Comparison of ENCODE assay signal across 8 mouse cellular contexts in the genomic region with DNA sequence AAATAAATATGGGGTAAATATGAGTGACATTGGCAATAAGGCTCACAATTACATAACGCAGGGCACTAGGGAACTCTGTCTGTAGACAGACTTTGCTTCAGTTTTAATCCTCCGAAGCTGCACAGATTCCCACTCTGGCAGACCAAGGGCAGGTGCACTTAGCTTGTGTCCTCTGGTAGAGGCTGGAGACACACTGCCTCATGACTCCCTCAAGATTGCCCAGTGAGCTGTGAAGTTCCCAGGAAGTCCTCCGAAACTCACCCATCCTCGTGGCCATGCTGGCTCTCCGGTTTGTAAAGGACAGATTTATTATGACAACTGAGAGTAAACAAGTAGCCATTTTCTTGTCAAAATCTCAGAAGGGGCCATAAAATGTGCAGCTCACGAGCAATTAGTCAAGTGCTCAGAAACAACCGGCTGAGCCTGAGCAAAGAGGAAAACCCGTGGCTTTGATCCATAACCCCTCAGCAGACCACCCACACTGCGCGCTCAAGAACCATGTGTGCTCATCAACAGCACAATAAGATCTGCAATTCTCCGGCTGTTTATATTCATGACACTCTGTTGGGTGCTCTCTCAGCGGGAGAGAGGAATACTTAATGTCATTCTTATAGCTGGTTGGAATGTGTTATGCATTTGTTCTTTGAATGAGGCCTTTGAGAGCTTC. TPM values are rescaled to one million over a fixed set of nuclear protein-coding genes. Genes with fewer than 3 reads are reported as not detected.
DNase-seq lines count a peak whose midpoint lies in the region; ATAC-seq lines count a peak whose summit lies in the region.

No protein-coding gene starts in this region.

- peaks cover 2% of the 10 kb centered on the region for H3K27me3 ChIP-seq in kidney, embryonic 15.5 days
- 0 out of 2 replicates have a peak, but pooled peaks cover 6% of the 10 kb centered on the region for H3K27me3 ChIP-seq in hindbrain, embryonic 14.5 days (ENCODE audit: control insufficient read depth, insufficient read depth, low read length)
- H3K27me3 ChIP-seq in neural tube, embryonic 13.5 days, result peaks cover 32% of the 10 kb centered on the region
- H3K27me3 ChIP-seq in liver, embryonic 12.5 days (replicated peaks), result no peaks in the 10 kb centered on the region

- peak; percentile 60; the same call in 1 of the 2 replicates for ATAC-seq in kidney, embryonic 15.5 days (replicated peaks; ENCODE audit: low FRiP score)
- peak; percentile 59; the same call in 1 of the 2 replicates for ATAC-seq in hindbrain, embryonic 14.5 days (ENCODE audit: low FRiP score)
- ATAC-seq in neural tube, embryonic 13.5 days (ENCODE audit: low read depth), result peak; percentile 69
- ATAC-seq in liver, embryonic 12.5 days, result no peak

- no peak for DNase-seq in kidney, adult 11 months
- peak; percentile 16 for DNase-seq in brain, adult 2 months (ENCODE audit: low read depth, low spot score)
- no peak for DNase-seq in hindbrain, embryonic 14.5 days (ENCODE audit: low spot score)
- no peak for DNase-seq in adrenal gland, postnatal 4 days (ENCODE audit: low spot score in 2 of 2)
- DNase-seq in urinary bladder, postnatal 36 days (ENCODE audit: low spot score in 2 of 2), result no peak

- no peak overlapping the region for H3K27ac ChIP-seq in kidney, embryonic 15.5 days
- no peak overlapping the region for H3K27ac ChIP-seq in hindbrain, embryonic 14.5 days
- H3K27ac ChIP-seq in neural tube, embryonic 13.5 days (replicated peaks), result 0 out of 2 replicates have a peak overlapping the region, but pooled peaks have one; percentile 9
- no peak overlapping the region for H3K27ac ChIP-seq in liver, embryonic 12.5 days

- WGBS in kidney, embryonic 15.5 days, result 20% methylated on average over 12 of the region's 12 CpGs
- WGBS in hindbrain, embryonic 14.5 days, result 37% methylated on average over 12 of the region's 12 CpGs
- 16% methylated on average over 12 of the region's 12 CpGs for WGBS in neural tube, embryonic 13.5 days
- 69% methylated on average over 12 of the region's 12 CpGs for WGBS in liver, embryonic 12.5 days (ENCODE audit: insufficient replicate concordance)

- H3K36me3 ChIP-seq in kidney, embryonic 15.5 days, result no peaks in the 10 kb centered on the region
- H3K36me3 ChIP-seq in hindbrain, embryonic 14.5 days (replicated peaks; ENCODE audit: control insufficient read depth, insufficient read depth), result no peaks in the 10 kb centered on the region
- no peaks in the 10 kb centered on the region for H3K36me3 ChIP-seq in neural tube, embryonic 13.5 days
- H3K36me3 ChIP-seq in liver, embryonic 12.5 days, result no peaks in the 10 kb centered on the region

- H3K9ac ChIP-seq in kidney, embryonic 15.5 days, result no peak overlapping the region
- H3K9ac ChIP-seq in hindbrain, embryonic 14.5 days, result no peak overlapping the region
- no peak overlapping the region for H3K9ac ChIP-seq in neural tube, embryonic 13.5 days
- H3K9ac ChIP-seq in liver, embryonic 12.5 days, result no peak overlapping the region

- no peak overlapping the region for H3K4me2 ChIP-seq in kidney, embryonic 15.5 days
- H3K4me2 ChIP-seq in hindbrain, embryonic 14.5 days (replicated peaks), result no peak overlapping the region
- no peak overlapping the region for H3K4me2 ChIP-seq in neural tube, embryonic 13.5 days
- H3K4me2 ChIP-seq in liver, embryonic 12.5 days, result no peak overlapping the region

- H3K4me1 ChIP-seq in kidney, embryonic 15.5 days, result peaks cover 13% of the 10 kb centered on the region
- H3K4me1 ChIP-seq in hindbrain, embryonic 14.5 days (replicated peaks; ENCODE audit: control insufficient read depth, insufficient read depth, low read length), result no peaks in the 10 kb centered on the region
- peaks cover 14% of the 10 kb centered on the region for H3K4me1 ChIP-seq in neural tube, embryonic 13.5 days (replicated peaks)
- no peaks in the 10 kb centered on the region for H3K4me1 ChIP-seq in liver, embryonic 12.5 days

- H3K4me3 ChIP-seq in kidney, embryonic 15.5 days (replicated peaks), result no peak overlapping the region
- no peak overlapping the region for H3K4me3 ChIP-seq in hindbrain, embryonic 14.5 days (replicated peaks; ENCODE audit: low read length)
- H3K4me3 ChIP-seq in neural tube, embryonic 13.5 days, result no peak overlapping the region
- H3K4me3 ChIP-seq in liver, embryonic 12.5 days, result no peak overlapping the region

- H3K9me3 ChIP-seq in kidney, embryonic 15.5 days (replicated peaks), result no peaks in the 10 kb centered on the region
- H3K9me3 ChIP-seq in hindbrain, embryonic 14.5 days (ENCODE audit: control insufficient read depth, low read length), result no peaks in the 10 kb centered on the region
- H3K9me3 ChIP-seq in neural tube, embryonic 13.5 days, result no peaks in the 10 kb centered on the region
- H3K9me3 ChIP-seq in liver, embryonic 12.5 days (replicated peaks), result no peaks in the 10 kb centered on the region

RNA-seq across cellular contexts. Expression of gene Mamdc2, which starts 46.6 kb away (rescaled TPM):
- polyA plus RNA-seq in kidney, embryonic 15.5 days (2015; fragmentation: Nextera tagmentation; extraction: Ambion mirVana), result 0.93 and 2.2 TPM in 2 replicates
- polyA plus RNA-seq in hindbrain, embryonic 14.5 days (2014; fragmentation: Nextera tagmentation; extraction: Ambion mirVana), result 1.6 and 1.8 TPM in 2 replicates
- 1.2 and 2.4 TPM in 2 replicates for polyA plus RNA-seq in neural tube, embryonic 13.5 days (2015; fragmentation: Nextera tagmentation; extraction: Ambion mirVana)
- 0.23 and 0.33 TPM in 2 replicates for polyA plus RNA-seq in liver, embryonic 12.5 days (2016; fragmentation: Nextera tagmentation; extraction: Ambion mirVana)
- total RNA-seq in adrenal gland, postnatal 4 days (2021), result 1 to 10 TPM; 1.3 to 1.4 TPM
